In genomic region chr10:127194428-127195327, GRCm38 (mm10) we compare ENCODE assay signal across 8 mouse cellular contexts. TPM values are rescaled to one million over a fixed set of nuclear protein-coding genes. Genes with fewer than 3 reads are reported as not detected.
DNase-seq lines count a peak whose midpoint lies in the region; ATAC-seq and TF ChIP-seq lines count a peak whose summit lies in the region.

No protein-coding gene starts in this region.

- no peak for TF ChIP-seq CTCF in spleen, adult 2 months (IDR thresholded peaks at IDR 0.05; ENCODE audit: extremely low read depth, insufficient read depth, insufficient read length, insufficient replicate concordance)

- H3K9me3 ChIP-seq in hindbrain, embryonic 13.5 days, result no peaks in the 10 kb centered on the region
- H3K9me3 ChIP-seq in limb, embryonic 15.5 days, result no peaks in the 10 kb centered on the region
- no peaks in the 10 kb centered on the region for H3K9me3 ChIP-seq in midbrain, embryonic 15.5 days

- H3K4me1 ChIP-seq in spleen, adult 2 months (ENCODE audit: control insufficient read depth, insufficient read depth, insufficient read length), result peaks cover 4% of the 10 kb centered on the region; the same call in 1 of the 2 replicates
- H3K4me1 ChIP-seq in hindbrain, embryonic 13.5 days (replicated peaks), result peaks cover 54% of the 10 kb centered on the region
- peaks cover 53% of the 10 kb centered on the region for H3K4me1 ChIP-seq in limb, embryonic 15.5 days
- peaks cover 26% of the 10 kb centered on the region for H3K4me1 ChIP-seq in midbrain, embryonic 15.5 days

- H3K4me3 ChIP-seq in spleen, adult 2 months (ENCODE audit: extremely low read depth, insufficient read depth, insufficient read length), result peak overlapping the region; percentile 65
- peak overlapping the region; percentile 86 for H3K4me3 ChIP-seq in hindbrain, embryonic 13.5 days
- peak overlapping the region; percentile 95 for H3K4me3 ChIP-seq in limb, embryonic 15.5 days
- peak overlapping the region; percentile 98 for H3K4me3 ChIP-seq in midbrain, embryonic 15.5 days

- 12% methylated on average over 22 of the region's 22 CpGs for WGBS in spleen, adult 2 months
- 23% methylated on average over 22 of the region's 22 CpGs for WGBS in hindbrain, embryonic 13.5 days
- 10% methylated on average over 22 of the region's 22 CpGs for WGBS in limb, embryonic 15.5 days
- WGBS in midbrain, embryonic 15.5 days, result 21% methylated on average over 22 of the region's 22 CpGs

- H3K36me3 ChIP-seq in spleen, adult 2 months (ENCODE audit: control insufficient read depth, insufficient read depth, low read length), result peaks cover 11% of the 10 kb centered on the region
- peaks cover 50% of the 10 kb centered on the region for H3K36me3 ChIP-seq in hindbrain, embryonic 13.5 days
- H3K36me3 ChIP-seq in limb, embryonic 15.5 days, result peaks cover 38% of the 10 kb centered on the region
- H3K36me3 ChIP-seq in midbrain, embryonic 15.5 days (replicated peaks), result peaks cover 25% of the 10 kb centered on the region

- H3K4me2 ChIP-seq in hindbrain, embryonic 13.5 days, result peak overlapping the region; percentile 86
- peak overlapping the region; percentile 69 for H3K4me2 ChIP-seq in limb, embryonic 15.5 days
- peak overlapping the region; percentile 90 for H3K4me2 ChIP-seq in midbrain, embryonic 15.5 days

- no peak for DNase-seq in spleen, adult 2 months (ENCODE audit: low read depth in 1 of 2, low spot score in 2 of 2)
- no peak for DNase-seq in spleen, postnatal 14 days (ENCODE audit: low spot score in 2 of 2)
- peak; percentile 81 for DNase-seq in cerebellum, adult 9-11 months
- DNase-seq in gastrocnemius, adult 18-20 months (ENCODE audit: low spot score), result peak; percentile 62
- DNase-seq in yolk sac, embryonic 10.5 days (ENCODE audit: low spot score), result peak; percentile 61

- H3K9ac ChIP-seq in hindbrain, embryonic 13.5 days, result peak overlapping the region; percentile 97
- peak overlapping the region; percentile 86 for H3K9ac ChIP-seq in limb, embryonic 15.5 days
- peak overlapping the region; percentile 99 for H3K9ac ChIP-seq in midbrain, embryonic 15.5 days

- H3K27ac ChIP-seq in spleen, adult 2 months (ENCODE audit: insufficient read depth, low read length), result peak overlapping the region; percentile 31
- H3K27ac ChIP-seq in hindbrain, embryonic 13.5 days, result peak overlapping the region; percentile 94
- H3K27ac ChIP-seq in limb, embryonic 15.5 days, result peak overlapping the region; percentile 97
- peak overlapping the region; percentile 94 for H3K27ac ChIP-seq in midbrain, embryonic 15.5 days

- TF ChIP-seq POLR2A in spleen, adult 2 months (IDR thresholded peaks at IDR 0.05; ENCODE audit: low read depth, low read length), result no peak

- ATAC-seq in hindbrain, embryonic 13.5 days (ENCODE audit: low FRiP score), result peak; percentile 50; the same call in 1 of the 2 replicates
- no peak for ATAC-seq in limb, embryonic 15.5 days (ENCODE audit: insufficient number of reproducible peaks, low FRiP score, low TSS enrichment, low read depth)
- ATAC-seq in midbrain, embryonic 15.5 days (replicated peaks), result peak; percentile 47

- peaks cover 3% of the 10 kb centered on the region for H3K27me3 ChIP-seq in spleen, adult 2 months (ENCODE audit: control insufficient read depth, insufficient read depth, low read length)
- H3K27me3 ChIP-seq in hindbrain, embryonic 13.5 days, result no peaks in the 10 kb centered on the region
- no peaks in the 10 kb centered on the region for H3K27me3 ChIP-seq in limb, embryonic 15.5 days
- no peaks in the 10 kb centered on the region for H3K27me3 ChIP-seq in midbrain, embryonic 15.5 days (replicated peaks)

RNA-seq across cellular contexts. Expression of gene Dtx3, which starts 0.8 kb away (rescaled TPM):
- polyA plus RNA-seq in spleen, adult 2 months (2012; rRNA removed), result 67.9 and 83.7 TPM in 2 replicates
- total RNA-seq in gastrocnemius, adult 18-20 months (2021), result 10 to 100 TPM; 20.0 to 27.3 TPM
- polyA plus RNA-seq in hindbrain, embryonic 13.5 days (2015; fragmentation: Nextera tagmentation; extraction: Ambion mirVana), result 211 and 221 TPM in 2 replicates
- 140 and 144 TPM in 2 replicates for polyA plus RNA-seq in limb, embryonic 15.5 days (2015; fragmentation: Nextera tagmentation; extraction: Ambion mirVana)
- polyA plus RNA-seq in midbrain, embryonic 15.5 days (2015; fragmentation: Nextera tagmentation; extraction: Ambion mirVana), result 288 and 297 TPM in 2 replicates

RNA-seq across cellular contexts. Expression of gene Arhgef25, which starts 4.8 kb away (rescaled TPM):
- 8.5 and 9.2 TPM in 2 replicates for polyA plus RNA-seq in spleen, adult 2 months (2012; rRNA removed)
- total RNA-seq in gastrocnemius, adult 18-20 months (2021), result 1 to 10 TPM; 7.4 to 9.5 TPM
- 28.4 and 30.7 TPM in 2 replicates for polyA plus RNA-seq in hindbrain, embryonic 13.5 days (2015; fragmentation: Nextera tagmentation; extraction: Ambion mirVana)
- polyA plus RNA-seq in limb, embryonic 15.5 days (2015; fragmentation: Nextera tagmentation; extraction: Ambion mirVana), result 115 and 118 TPM in 2 replicates
- 20.6 and 21.9 TPM in 2 replicates for polyA plus RNA-seq in midbrain, embryonic 15.5 days (2015; fragmentation: Nextera tagmentation; extraction: Ambion mirVana)

RNA-seq across cellular contexts. Expression of gene Slc26a10, which starts 14.2 kb away (rescaled TPM):
- 0.94 and 1.1 TPM in 2 replicates for polyA plus RNA-seq in spleen, adult 2 months (2012; rRNA removed)
- total RNA-seq in gastrocnemius, adult 18-20 months (2021), result 1 to 10 TPM; 1.6 to 2.9 TPM
- polyA plus RNA-seq in hindbrain, embryonic 13.5 days (2015; fragmentation: Nextera tagmentation; extraction: Ambion mirVana), result 1.0 and 1.1 TPM in 2 replicates
- polyA plus RNA-seq in limb, embryonic 15.5 days (2015; fragmentation: Nextera tagmentation; extraction: Ambion mirVana), result 1.2 and 1.7 TPM in 2 replicates
- 0.94 and 0.98 TPM in 2 replicates for polyA plus RNA-seq in midbrain, embryonic 15.5 days (2015; fragmentation: Nextera tagmentation; extraction: Ambion mirVana)

RNA-seq across cellular contexts. Expression of gene Pip4k2c, which starts 16.7 kb away (rescaled TPM):
- polyA plus RNA-seq in spleen, adult 2 months (2012; rRNA removed), result 22.2 and 24.3 TPM in 2 replicates
- total RNA-seq in gastrocnemius, adult 18-20 months (2021), result 1 to 10 TPM; 7.4 to 8.2 TPM
- 20.0 and 22.1 TPM in 2 replicates for polyA plus RNA-seq in hindbrain, embryonic 13.5 days (2015; fragmentation: Nextera tagmentation; extraction: Ambion mirVana)
- 27.8 and 29.8 TPM in 2 replicates for polyA plus RNA-seq in limb, embryonic 15.5 days (2015; fragmentation: Nextera tagmentation; extraction: Ambion mirVana)
- polyA plus RNA-seq in midbrain, embryonic 15.5 days (2015; fragmentation: Nextera tagmentation; extraction: Ambion mirVana), result 17.9 and 18.7 TPM in 2 replicates

RNA-seq across cellular contexts. Expression of gene B4galnt1, which starts 29.7 kb away (rescaled TPM):
- 284 and 346 TPM in 2 replicates for polyA plus RNA-seq in spleen, adult 2 months (2012; rRNA removed)
- under 1 TPM; 0.39 to 0.93 TPM for total RNA-seq in gastrocnemius, adult 18-20 months (2021)
- 40.6 and 42.3 TPM in 2 replicates for polyA plus RNA-seq in hindbrain, embryonic 13.5 days (2015; fragmentation: Nextera tagmentation; extraction: Ambion mirVana)
- polyA plus RNA-seq in limb, embryonic 15.5 days (2015; fragmentation: Nextera tagmentation; extraction: Ambion mirVana), result 12.3 and 12.4 TPM in 2 replicates
- polyA plus RNA-seq in midbrain, embryonic 15.5 days (2015; fragmentation: Nextera tagmentation; extraction: Ambion mirVana), result 62.2 and 62.3 TPM in 2 replicates

Comparison
In these comparisons a context has a peak if more than half of its experiments do, and no peak if none do; other contexts are left out.
1. DNase-seq: peak in cerebellum, adult 9-11 months (single experiment), gastrocnemius, adult 18-20 months (single experiment) and yolk sac, embryonic 10.5 days (single experiment); none in spleen, adult 2 months (0 of 2) and spleen, postnatal 14 days (0 of 2).
2. H3K27ac ChIP-seq: peak in every context shown above with its lines; median percentile 97 in limb, embryonic 15.5 days; 94 in hindbrain, embryonic 13.5 days; 94 in midbrain, embryonic 15.5 days; 31 in spleen, adult 2 months.
3. Peak in every context shown above with its lines, with median percentiles within 50 percentile points of each other: H3K4me3 ChIP-seq, H3K4me2 ChIP-seq and H3K9ac ChIP-seq.